Mouse (Mus musculus): ENCODE measurements around the gene Pes1. TPM values are rescaled to one million over a fixed set of nuclear protein-coding genes. Genes with fewer than 3 reads are reported as not detected.

Pes1 gene
- total RNA-seq (2012; rRNA removed), result 128 and 143 TPM in 2 replicates

GRCm38 (mm10) chr11:3963610-3964415 is at the start of gene Pes1:
Gene Pes1, plus strand, starts transcription at chr11:3963975.
- in situ Hi-C loops (cut with MboI; ENCODE audit: low sequenced_read_pairs in 2 of 2, unreplicated experiment in 2 of 2), result no loop called here
- TF ChIP-seq ZNF384 (IDR thresholded peaks at IDR 0.05; ENCODE audit: low read depth, low read length), result no peak
- no peak for TF ChIP-seq MAFK (IDR thresholded peaks at IDR 0.05; ENCODE audit: insufficient read depth, low read depth, low read length)
- no peak for TF ChIP-seq ZC3H11A (IDR thresholded peaks at IDR 0.05; ENCODE audit: borderline replicate concordance, low read depth, low read length)
- TF ChIP-seq HCFC1 (IDR thresholded peaks at IDR 0.05; ENCODE audit: borderline replicate concordance, insufficient read depth, low read length), result peak; percentile 75; the same call in 1 of the 2 replicates
- TF ChIP-seq CHD2 (IDR thresholded peaks at IDR 0.05; ENCODE audit: low read depth, low read length), result peak; percentile 48; the same call in 1 of the 2 replicates
- Histone ChIP-seq H3K27ac (ENCODE audit: insufficient read depth, low read depth, low read length, poor library complexity, severe bottlenecking) (peak within 1 kb of the TSS; percentile 92), H3K36me3 (ENCODE audit: control insufficient read depth, insufficient read depth, low read length, poor library complexity, severe bottlenecking) (peaks cover 17% of the 10 kb centered on the region), H3K4me3 (ENCODE audit: insufficient read depth in 1 of 2, low read depth in 1 of 2, low read length in 2 of 2, poor library complexity in 1 of 2, severe bottlenecking in 1 of 2) (peak within 1 kb of the TSS; percentile 83 to 99), H3K4me1 (ENCODE audit: control insufficient read depth in 2 of 2, insufficient read depth in 2 of 2, low read length in 2 of 2, poor library complexity in 1 of 2) (peaks cover 0 to 7% of the 10 kb centered on the region in 2 experiments; a peak in 1 of 4 replicates), H3K9ac (ENCODE audit: insufficient read depth, low read depth, low read length, poor library complexity, severe bottlenecking) (peak within 1 kb of the TSS; percentile 96), H3K9me3 (ENCODE audit: control insufficient read depth, insufficient read depth, low read depth, low read length) (no peaks in the 10 kb centered on the region)
- peak; percentile 87 for DNase-seq (ENCODE audit: low read depth, low spot score)

GRCm38 (mm10) chr11:3914109-3914840 is 49.5 kb upstream of the Pes1 start, which contains the start of gene Slc35e4:
Gene Slc35e4, minus strand, starts transcription at chr11:3914664.
- peaks cover 3 to 7% of the 10 kb centered on the region in 2 experiments; a peak in 2 of 4 replicates for H3K4me1 ChIP-seq (ENCODE audit: control insufficient read depth in 2 of 2, insufficient read depth in 2 of 2, low read length in 2 of 2, poor library complexity in 1 of 2)
- H3K36me3 ChIP-seq (ENCODE audit: control insufficient read depth, insufficient read depth, low read length, poor library complexity, severe bottlenecking), result no peaks in the 10 kb centered on the region
- H3K27ac ChIP-seq (ENCODE audit: insufficient read depth, low read depth, low read length, poor library complexity, severe bottlenecking), result peak within 1 kb of the TSS; percentile 26; the same call in 1 of the 2 replicates
- in situ Hi-C loops (cut with MboI; ENCODE audit: low sequenced_read_pairs in 2 of 2, unreplicated experiment in 2 of 2), result no loop called here
- peak within 1 kb of the TSS; percentile 64 to 87 for H3K4me3 ChIP-seq (ENCODE audit: insufficient read depth in 1 of 2, low read depth in 1 of 2, low read length in 2 of 2, poor library complexity in 1 of 2, severe bottlenecking in 1 of 2)
- H3K9ac ChIP-seq (ENCODE audit: insufficient read depth, low read depth, low read length, poor library complexity, severe bottlenecking), result peak within 1 kb of the TSS; percentile 63
- peak; percentile 82 for DNase-seq (ENCODE audit: low read depth, low spot score)
- H3K9me3 ChIP-seq (ENCODE audit: control insufficient read depth, insufficient read depth, low read depth, low read length), result no peaks in the 10 kb centered on the region
- TF ChIP-seq MAFK (IDR thresholded peaks at IDR 0.05; ENCODE audit: insufficient read depth, low read depth, low read length) (no peak), ZC3H11A (IDR thresholded peaks at IDR 0.05; ENCODE audit: borderline replicate concordance, low read depth, low read length) (peak; percentile 65; the same call in 1 of the 2 replicates)

- H3K9ac ChIP-seq (ENCODE audit: insufficient read depth, low read depth, low read length, poor library complexity, severe bottlenecking), result no peak overlapping the region
- H3K27ac ChIP-seq (ENCODE audit: insufficient read depth, low read depth, low read length, poor library complexity, severe bottlenecking), result no peak overlapping the region
- H3K4me1 ChIP-seq (ENCODE audit: control insufficient read depth in 2 of 2, insufficient read depth in 2 of 2, low read length in 2 of 2, poor library complexity in 1 of 2), result no peaks in the 10 kb centered on the region
- no peaks in the 10 kb centered on the region for H3K9me3 ChIP-seq (ENCODE audit: control insufficient read depth, insufficient read depth, low read depth, low read length)
- no peak for DNase-seq (ENCODE audit: low read depth, low spot score)
- in situ Hi-C loops (cut with MboI; ENCODE audit: low sequenced_read_pairs in 2 of 2, unreplicated experiment in 2 of 2), result no loop called here
- no peak overlapping the region for H3K4me3 ChIP-seq (ENCODE audit: insufficient read depth in 1 of 2, low read depth in 1 of 2, low read length in 2 of 2, poor library complexity in 1 of 2, severe bottlenecking in 1 of 2)
- peaks cover 7% of the 10 kb centered on the region; the same call in 1 of the 2 replicates for H3K36me3 ChIP-seq (ENCODE audit: control insufficient read depth, insufficient read depth, low read length, poor library complexity, severe bottlenecking)
- TF ChIP-seq ZNF384 (IDR thresholded peaks at IDR 0.05; ENCODE audit: low read depth, low read length) (no peak), ZC3H11A (IDR thresholded peaks at IDR 0.05; ENCODE audit: borderline replicate concordance, low read depth, low read length) (no peak), CHD2 (IDR thresholded peaks at IDR 0.05; ENCODE audit: low read depth, low read length) (no peak), MAFK (IDR thresholded peaks at IDR 0.05; ENCODE audit: insufficient read depth, low read depth, low read length) (no peak), HCFC1 (IDR thresholded peaks at IDR 0.05; ENCODE audit: borderline replicate concordance, insufficient read depth, low read length) (no peak)
These were observed 45.0 kb upstream of the Pes1 start for GRCm38 (mm10) chr11:3918738-3919137.

- in situ Hi-C loops (cut with MboI; ENCODE audit: low sequenced_read_pairs in 2 of 2, unreplicated experiment in 2 of 2), result no loop called here
- TF ChIP-seq ZNF384 (IDR thresholded peaks at IDR 0.05; ENCODE audit: low read depth, low read length) (no peak), ZC3H11A (IDR thresholded peaks at IDR 0.05; ENCODE audit: borderline replicate concordance, low read depth, low read length) (no peak), CHD2 (IDR thresholded peaks at IDR 0.05; ENCODE audit: low read depth, low read length) (no peak), HCFC1 (IDR thresholded peaks at IDR 0.05; ENCODE audit: borderline replicate concordance, insufficient read depth, low read length) (no peak), MAFK (IDR thresholded peaks at IDR 0.05; ENCODE audit: insufficient read depth, low read depth, low read length) (no peak)
- no peak for DNase-seq (ENCODE audit: low read depth, low spot score)
- Histone ChIP-seq H3K4me3 (ENCODE audit: insufficient read depth in 1 of 2, low read depth in 1 of 2, low read length in 2 of 2, poor library complexity in 1 of 2, severe bottlenecking in 1 of 2) (no peak overlapping the region), H3K27ac (ENCODE audit: insufficient read depth, low read depth, low read length, poor library complexity, severe bottlenecking) (no peak overlapping the region), H3K9me3 (ENCODE audit: control insufficient read depth, insufficient read depth, low read depth, low read length) (no peaks in the 10 kb centered on the region), H3K36me3 (ENCODE audit: control insufficient read depth, insufficient read depth, low read length, poor library complexity, severe bottlenecking) (peaks cover 11% of the 10 kb centered on the region; the same call in 1 of the 2 replicates), H3K9ac (ENCODE audit: insufficient read depth, low read depth, low read length, poor library complexity, severe bottlenecking) (no peak overlapping the region), H3K4me1 (ENCODE audit: control insufficient read depth in 2 of 2, insufficient read depth in 2 of 2, low read length in 2 of 2, poor library complexity in 1 of 2) (no peaks in the 10 kb centered on the region)
These were observed 43.3 kb upstream of the Pes1 start for GRCm38 (mm10) chr11:3920476-3920875.

Data from ES-E14 (cell line).